Mouse (Mus musculus) cerebellum, postnatal 4 days (tissue): ENCODE data around the gene St5.

Experiments
- DNase-seq, 2 experiments: peaks; one replicate each; pipeline ENCODE4 v3.0.0; 2022; ENCODE audit warnings: low spot score in 2 of 2, mixed read lengths in 1 of 2

St5 gene

DNA sequence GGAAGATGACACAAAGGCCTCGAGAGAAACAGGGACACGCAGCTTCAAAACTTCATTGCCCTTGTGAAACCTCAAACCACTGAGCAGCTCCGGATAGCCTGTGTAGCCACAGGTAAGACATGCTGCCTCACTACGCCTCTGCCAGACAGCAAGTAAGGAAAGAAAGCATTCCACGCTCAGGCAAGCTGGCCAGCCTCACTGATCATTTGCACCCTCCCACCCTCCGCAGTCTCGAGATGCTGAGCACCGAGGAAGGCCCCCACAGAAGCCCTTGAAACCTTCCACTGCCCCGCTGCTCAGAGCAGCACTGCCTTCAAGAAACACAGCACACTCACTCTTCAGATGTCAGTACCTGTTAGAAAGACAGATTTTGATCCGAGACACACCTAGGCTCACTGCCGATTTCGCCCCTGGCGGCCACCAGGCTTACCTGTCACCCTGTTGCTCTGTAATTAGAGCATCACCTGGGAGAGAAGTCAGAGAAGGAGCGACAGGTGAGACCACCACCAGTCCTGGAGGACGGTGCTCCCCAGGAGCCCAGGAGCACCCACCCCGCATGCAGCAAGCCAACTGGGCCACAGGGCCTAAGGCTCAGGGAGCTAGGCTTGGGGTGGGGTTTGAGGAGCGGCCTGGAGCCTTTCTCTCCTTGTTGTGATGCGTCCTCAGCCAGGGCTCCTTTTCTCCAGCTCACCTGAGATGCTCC is 210.6 kb downstream of the St5 start:
- no peak for DNase-seq

DNA sequence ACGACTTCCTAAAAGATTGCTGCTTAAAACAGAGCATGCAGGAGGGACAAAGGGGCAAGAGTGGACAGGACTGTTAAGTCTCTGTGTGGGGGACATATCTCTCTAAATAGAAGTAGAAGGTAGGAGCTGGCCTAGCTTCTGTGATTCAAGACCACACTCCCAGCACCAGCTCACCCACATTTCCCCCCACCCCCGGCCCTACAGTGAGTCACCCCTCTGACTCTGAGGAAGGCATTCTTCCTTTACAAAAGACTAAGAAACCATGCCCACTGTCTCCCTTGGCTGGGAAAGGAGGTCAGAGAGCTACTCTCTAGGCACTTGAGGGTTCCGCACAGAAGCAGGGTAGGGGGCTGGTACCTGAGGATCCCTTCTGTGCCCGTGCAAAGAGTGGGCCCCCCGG is 219.2 kb downstream of the St5 start:
- no peak for DNase-seq

DNA sequence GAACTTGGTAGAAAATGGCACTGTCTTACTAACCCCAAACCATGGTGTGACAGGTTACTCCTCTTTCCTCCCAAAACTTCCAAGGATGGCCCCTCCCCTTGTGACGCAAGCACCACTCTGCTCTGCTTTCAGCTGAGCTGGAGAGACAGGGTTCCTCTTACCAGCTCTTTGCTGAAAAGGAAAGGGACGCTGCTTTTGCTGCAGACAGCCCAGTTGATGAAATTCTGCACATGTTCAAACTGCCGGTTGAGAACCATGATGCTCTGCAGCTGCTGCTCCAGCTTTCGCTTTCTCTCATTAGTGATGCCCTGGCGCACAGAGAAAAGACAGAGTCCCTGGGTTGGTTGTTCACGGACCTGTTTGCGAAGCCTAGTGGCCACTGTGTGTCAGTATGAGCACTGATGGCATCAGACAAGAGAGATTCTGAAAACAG is 222.6 kb downstream of the St5 start:
- peak in 1 of 2 experiments; percentile 30 for DNase-seq

DNA sequence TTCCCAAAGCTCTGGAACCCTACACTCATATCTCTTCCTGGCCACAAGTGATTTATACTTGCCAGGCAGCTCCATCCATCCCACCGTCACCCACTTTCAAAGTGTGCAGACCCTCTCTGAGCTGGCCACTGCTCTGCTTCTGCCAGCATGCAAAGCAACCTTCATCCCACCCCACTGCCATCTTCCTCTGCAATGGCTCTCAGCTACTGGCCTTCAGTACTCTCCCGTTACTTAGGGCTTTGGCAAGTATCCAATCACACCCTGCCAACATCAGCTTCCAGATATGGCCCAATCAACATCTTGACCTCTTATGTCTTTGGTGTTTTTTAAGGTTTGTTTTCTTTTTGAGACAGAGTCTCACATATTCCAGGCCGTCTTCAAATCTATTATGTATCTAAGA is 225.5 kb downstream of the St5 start:
- no peak for DNase-seq
